Mouse (Mus musculus) MEL-GATA-1-ER (cell line): ENCODE results near the gene Dnajc22.

Experiments used
- DNase-seq: peaks from one replicate; pipeline ENCODE4 v3.0.0-alpha.2; 2012; ENCODE audit warnings: low read depth; ENCODE audit errors: extremely low read depth

Gene Dnajc22

DNA sequence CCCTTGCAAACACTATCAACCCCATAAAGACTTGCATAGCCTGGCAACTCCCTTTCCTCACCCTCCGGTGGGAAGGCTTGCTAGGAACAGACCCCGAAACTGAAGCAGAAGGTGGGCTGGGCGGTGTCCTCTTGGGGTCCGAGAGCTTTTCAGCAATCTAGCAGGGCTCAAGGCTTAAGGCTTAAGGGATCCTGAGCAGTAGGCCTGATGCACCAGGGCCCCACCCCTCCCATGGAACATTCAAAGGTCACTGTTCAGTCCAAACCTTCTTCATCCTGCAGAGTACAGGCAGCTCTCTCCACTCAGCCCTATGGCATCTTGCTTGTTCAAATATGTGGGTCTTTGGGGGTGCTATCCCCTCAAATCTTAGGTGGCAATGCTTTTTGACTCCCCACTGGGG is 7.0 kb upstream of the Dnajc22 start:
- DNase-seq: no peak

DNA sequence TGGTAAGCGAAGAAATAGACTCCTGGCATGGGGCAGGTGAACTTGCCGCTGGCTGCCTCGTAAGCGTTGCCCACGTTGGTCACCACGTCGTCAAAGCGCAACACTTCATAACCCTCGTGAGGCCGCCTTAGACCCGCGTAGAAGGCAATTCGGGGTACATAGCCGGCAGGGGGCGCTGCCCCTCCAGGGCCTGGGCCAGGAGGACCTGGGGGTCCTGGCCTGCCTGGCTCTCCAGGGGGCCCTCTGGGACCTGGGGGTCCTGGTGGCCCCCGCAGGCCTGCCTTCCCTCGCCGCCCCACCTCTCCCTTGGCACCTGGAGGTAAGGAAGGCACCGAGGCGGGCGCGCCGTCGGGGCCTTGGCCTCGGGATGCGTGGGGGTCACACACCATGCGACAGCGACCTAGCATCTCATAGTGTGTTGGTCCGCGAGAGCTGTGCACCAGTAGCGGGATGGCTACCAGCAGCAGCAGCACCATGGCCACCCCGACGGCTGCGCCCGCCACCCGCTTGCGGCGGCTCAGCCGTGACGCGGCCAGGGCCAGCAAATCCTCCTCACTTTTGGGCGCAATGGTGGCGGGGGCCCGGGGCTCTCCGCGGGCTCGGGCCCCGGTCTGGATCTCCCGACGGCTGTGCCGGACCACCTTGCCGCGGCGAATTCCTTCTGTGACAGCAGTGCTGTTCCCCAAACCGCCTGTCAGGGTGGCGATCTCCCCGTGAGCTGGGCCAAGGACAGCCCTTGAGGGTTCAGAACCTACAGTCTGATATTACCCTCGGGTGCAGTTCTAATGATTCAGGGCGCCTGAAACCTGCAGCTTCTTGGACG is 5.5 kb upstream of the Dnajc22 start, which contains the start of gene C1ql4:
C1ql4 (minus strand) TSS at position 565 of the 823 bp plus-strand sequence.
- no peak for DNase-seq

GRCm38 (mm10) chr15:99088292-99088691 is 4.7 kb upstream of the Dnajc22 start:
- DNase-seq: no peak

DNA sequence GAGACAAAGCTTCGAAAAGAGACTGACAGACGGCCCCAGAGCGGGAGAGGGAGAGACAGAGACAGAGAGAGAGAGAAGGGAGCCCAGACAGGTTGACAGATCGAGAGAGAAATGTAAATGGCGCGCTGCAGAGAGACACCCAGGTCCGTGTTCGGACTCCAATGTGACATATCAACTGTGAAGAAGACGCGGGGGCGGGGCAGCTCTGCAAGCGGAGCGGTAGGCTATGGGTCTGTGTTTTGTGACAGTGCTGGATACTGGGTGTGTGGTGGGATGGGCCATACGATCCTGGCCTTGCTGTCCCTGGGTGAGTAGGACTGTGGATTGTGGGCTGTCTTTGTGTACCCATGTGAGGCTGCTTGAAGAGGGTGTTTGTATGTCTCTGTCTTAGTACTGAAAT is 3.9 kb upstream of the Dnajc22 start:
- no peak for DNase-seq

DNA sequence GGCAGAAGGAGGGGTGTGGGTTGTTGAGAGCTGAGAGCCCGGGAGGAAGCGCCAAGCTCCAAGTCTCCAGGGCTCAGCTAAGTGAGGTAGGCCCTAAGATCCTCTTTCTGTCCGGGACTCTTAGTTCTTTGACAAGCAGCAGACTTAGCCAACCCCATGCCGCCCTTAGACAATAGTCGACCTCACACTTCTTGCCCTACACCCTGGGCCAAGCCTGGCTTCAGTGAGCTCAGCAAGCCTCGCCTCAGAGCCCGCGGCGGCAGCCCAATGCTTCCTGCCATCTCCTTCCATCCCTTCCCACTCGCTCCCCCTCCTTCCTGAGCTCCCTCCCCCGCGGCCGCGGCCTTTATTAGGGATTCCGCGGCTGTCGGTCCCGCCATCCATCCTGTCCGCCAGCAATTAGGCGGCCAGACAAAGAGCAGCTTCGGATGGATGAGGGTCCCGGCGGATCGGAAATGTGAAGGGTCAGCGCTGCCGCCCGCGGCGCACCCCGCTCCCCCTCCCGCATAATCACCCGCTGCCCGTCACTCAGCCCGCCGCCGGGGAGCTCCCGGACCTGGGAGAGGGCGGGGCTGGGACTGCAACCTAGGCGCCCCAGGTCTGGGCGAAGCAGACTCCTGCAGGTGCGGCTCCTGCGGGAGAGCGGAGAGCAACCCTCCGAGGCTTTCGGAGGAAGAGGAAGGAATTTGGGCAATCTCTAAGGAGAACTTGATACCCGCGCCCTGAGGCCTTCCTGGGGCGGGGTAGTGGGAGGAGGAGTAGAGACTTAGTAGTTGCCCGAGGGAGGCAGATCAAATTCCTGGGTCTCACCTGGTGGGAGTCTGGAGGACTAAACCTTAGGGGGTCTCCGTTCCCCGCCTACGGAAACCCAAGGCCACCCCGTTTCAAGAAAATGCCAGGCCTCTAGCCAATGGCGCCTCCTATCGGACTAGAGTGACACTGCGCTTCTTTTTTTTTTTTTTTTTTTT is 605 bp downstream of the Dnajc22 start:
- DNase-seq: peak; percentile 65

DNA sequence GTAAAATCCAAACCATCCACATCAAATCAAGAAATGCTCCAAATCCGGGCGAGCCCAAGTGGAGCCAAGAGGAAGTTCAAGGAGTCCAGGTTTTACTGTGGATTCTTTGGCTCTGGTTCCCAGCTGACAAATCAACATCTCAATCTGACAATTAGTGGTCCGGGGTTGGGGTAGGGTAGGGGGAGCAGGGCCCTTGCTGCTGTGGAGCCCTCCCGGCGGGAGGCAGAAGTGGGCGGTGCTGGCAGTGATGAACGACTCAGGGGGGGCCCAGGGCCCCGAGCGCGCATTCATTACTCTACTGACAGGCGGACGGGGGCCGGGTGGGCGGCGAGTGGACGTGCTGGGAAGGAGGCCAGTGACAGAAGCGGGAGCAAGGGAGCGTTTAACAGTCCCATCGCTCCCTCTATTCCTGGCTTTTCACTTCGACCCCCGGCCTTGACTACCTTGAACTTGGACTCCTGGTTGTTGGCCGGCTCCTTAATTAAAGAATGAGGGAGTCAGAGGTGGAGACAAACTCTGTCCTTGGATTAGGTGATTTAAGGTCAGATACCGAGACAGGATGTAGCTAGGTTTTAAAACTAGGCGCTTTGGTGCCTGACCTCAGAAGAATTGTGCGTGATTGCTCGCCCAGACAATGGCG is 1.8 kb downstream of the Dnajc22 start:
- DNase-seq: no peak

GRCm38 (mm10) chr15:99095356-99095755 is 2.4 kb downstream of the Dnajc22 start:
- no peak for DNase-seq

DNA sequence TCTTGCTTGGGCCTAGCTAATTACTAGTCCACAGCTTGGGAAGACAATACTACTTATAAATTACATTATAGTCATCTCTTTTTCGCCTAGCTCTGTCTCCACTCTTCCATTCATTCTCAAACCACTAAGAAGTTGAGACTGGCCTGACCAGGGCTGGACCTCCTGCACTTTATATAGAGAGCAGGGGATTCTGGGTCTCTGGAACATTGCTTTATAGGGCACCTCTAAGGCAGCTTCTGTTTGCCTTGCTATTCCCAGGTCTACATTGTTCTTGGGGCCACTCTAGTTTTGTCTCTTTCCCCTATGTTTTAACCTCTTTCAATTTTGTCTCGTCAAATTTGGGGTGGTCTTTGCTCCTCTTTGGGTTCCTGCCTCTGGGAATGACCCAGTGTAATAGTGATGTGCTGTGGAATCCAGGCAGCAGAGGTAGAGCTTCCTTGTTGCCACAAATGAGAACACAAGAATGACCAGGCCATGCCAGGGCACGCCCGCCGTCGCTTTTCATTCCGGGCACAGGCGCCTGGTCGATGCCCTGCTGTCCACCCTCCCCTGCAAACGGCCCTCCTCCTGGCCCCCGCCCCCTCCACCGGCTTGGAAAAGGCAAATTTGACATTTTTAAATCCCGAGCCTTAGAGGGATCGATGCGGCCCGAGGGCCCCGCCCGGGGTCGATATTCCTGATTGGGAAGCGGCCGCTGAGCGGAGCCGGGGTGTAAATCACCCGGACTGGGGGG is 3.3 kb downstream of the Dnajc22 start:
- no peak for DNase-seq

- DNase-seq: no peak
These were observed 4.0 kb downstream of the Dnajc22 start for GRCm38 (mm10) chr15:99096831-99097500.

GRCm38 (mm10) chr15:99097840-99098492 is 5.0 kb downstream of the Dnajc22 start:
- no peak for DNase-seq

DNA sequence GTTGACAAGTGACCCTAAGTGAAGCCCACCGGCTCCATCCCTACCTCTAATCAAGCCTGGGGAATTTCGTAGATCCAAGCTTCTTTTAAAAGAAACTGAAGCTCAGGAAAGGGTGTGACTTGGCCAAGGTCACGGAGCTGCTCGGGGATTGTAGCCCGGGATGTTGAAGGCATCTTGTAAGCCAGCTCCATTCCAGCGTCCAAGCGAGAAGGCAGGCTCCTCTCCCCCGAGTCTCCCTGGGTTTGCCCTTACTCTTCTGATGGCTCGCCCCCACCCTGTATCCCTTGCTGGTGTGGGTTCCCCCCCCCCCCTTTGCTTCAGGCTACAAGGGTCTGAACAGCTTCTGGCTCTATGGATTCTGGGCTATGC is 5.5 kb downstream of the Dnajc22 start:
- no peak for DNase-seq

- DNase-seq: peak; percentile 67
These were observed 6.2 kb downstream of the Dnajc22 start for GRCm38 (mm10) chr15:99099139-99099556.

GRCm38 (mm10) chr15:99099984-99100383 is 7.0 kb downstream of the Dnajc22 start:
- no peak for DNase-seq

DNA sequence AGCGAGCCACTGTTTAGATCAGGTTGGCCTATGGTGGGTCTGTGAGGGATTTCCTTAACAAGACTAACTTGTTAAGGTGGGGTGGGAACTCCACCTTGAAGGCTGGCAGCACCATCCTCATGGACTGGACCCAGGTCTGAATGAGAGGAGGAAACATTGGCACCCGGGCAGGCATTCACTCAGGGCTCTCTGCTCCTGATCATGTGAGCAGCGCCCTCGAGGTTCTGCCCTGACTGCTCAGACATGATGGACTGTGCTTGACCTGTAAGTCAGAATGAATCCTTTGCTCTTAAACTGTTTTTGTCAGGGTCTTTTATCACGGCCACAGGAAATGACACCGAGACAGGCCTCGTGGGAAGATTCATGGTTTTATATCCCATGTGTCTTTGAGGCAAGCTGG is 12.3 kb downstream of the Dnajc22 start:
- no peak for DNase-seq

GRCm38 (mm10) chr15:99107866-99108265 is 14.9 kb downstream of the Dnajc22 start:
- no peak for DNase-seq

DNA sequence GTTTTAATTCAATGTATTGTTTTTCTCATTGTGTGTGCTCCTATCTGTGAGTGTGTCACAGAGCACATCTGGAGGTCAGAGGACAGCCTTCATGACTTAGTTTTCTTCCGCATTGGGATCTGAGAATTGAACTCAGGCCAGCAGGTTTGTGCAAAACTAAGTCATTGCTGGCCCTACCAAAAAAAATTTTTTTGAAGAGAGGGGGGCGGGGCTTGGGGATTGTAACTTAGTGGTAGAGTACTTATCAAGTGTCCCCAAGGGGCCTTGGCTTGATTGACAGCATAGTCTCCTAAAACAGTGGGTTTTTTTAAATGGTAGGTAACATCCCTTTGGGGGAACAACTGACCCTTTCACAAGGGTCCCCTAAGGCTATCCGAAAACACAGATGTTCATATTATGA is 18.2 kb downstream of the Dnajc22 start:
- DNase-seq: no peak

- no peak for DNase-seq
These were observed 18.8 kb downstream of the Dnajc22 start for GRCm38 (mm10) chr15:99111809-99112208.

DNA sequence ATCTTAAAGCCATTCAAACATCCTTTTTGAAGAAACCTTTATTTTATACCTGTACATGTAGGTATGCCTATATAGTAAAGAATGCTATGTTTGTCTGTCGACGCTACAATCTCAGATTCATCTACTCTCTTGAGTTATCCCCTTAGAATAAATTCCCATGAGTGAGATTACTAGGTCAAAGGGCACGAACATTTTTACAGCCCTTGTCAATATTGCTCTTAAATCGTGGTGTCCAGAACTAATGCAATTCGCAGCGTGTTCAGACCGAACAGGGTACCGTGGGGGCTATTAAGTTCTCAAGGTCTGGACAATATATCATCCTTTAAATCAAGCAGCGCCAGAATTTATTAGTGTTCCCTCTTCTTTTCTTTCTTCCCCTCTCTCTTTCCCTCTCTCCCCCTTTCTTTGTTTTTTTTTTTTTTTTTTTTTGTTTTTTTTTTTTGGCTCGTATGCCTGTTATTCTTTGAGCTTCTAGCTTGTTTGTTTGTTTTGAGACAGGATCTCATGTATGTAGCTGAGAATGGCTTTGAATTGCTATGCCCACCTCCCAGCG is 19.9 kb downstream of the Dnajc22 start:
- DNase-seq: no peak

- DNase-seq: peak; percentile 66
These were observed 20.5 kb downstream of the Dnajc22 start for GRCm38 (mm10) chr15:99113396-99113975.
